Mouse (Mus musculus) kidney, postnatal 4 days (tissue): ENCODE data around the gene Tmem8b.

Experiments
- DNase-seq, 2 experiments: peaks; one replicate each; pipeline ENCODE4 v3.0.0; 2021; ENCODE audit warnings: mixed read lengths in 2 of 2

Tmem8b gene

DNA sequence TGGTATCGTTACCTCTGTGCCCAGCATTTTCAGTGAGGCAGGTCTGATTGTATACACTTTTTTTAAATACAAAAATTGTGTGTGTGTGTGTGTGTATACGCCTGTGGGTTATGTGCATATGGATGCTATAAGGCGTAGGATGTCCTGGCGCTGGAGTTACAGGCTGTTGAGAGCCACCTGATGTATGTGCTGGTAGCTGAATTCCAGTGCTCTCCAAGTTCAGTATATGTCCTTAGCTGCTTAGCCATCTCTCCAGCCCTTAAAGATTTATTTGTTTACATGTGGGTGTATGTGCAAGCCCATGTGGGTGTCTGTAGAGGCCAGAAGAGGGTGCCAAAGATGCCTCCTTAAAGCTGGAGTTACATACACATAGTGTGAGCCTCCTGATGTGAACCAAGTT lies 11.6 kb upstream of the Tmem8b start:
- DNase-seq = no peak

DNA sequence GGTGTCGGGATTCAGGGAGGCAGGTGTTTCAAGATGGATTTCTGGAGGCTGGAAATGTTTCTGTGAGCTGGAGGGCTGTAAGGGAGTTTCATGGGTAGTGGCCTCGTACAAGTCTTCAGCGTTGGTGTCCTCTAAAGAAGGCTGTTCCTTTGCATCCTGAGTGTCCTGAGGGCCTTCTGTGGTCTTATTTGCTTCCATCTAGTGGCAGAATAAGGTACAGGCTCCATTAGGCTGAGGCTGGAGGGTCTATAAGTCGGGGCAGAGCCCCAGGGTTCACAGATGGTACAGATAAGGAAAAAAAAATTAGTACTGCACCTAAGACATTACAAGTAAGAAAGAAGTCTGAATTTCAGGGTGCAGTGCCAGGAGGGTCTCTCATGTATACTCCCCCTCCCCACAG lies 2.4 kb upstream of the Tmem8b start:
- DNase-seq = no peak

DNA sequence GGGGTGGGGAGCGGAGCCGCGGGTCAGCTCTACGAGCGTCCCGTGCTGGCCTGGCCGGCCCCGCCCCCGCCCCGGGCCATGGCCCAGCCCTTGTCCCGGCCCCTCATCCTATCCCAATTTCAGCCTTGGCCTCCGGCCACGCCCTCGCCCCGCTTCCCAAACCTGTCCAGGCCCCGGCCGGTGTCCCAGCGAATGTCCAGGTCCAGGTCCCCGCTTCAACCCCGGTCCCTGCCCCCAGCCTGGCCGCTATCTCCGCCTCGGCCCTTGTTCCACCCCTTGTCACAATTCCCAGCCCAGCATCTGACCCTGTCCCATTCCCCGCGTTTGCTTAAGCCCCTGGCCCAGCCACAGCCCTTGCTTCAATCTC lies 640 bp downstream of the Tmem8b start:
- peak; percentile 83 to 89 for DNase-seq

DNA sequence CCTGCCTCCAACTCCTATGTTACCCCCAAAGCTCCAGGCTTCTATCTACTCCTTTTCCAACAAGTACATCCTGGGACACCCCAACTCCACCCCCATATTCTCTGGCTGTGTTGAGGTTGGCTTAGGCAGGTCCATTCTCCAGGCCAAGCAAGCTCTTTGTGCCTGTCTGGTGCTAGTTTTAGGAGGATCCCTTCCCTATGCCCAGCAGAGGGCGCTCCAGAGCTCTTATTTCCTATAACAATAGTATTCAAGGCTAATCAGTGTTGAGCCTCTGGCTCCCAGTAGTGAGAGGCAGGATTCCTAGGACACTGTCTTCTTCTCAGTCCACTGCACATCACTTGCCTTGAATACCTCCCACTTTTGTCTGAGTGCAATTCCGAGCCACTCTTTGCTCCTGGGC lies 3.3 kb downstream of the Tmem8b start:
- peak; percentile 95 to 97 for DNase-seq

DNA sequence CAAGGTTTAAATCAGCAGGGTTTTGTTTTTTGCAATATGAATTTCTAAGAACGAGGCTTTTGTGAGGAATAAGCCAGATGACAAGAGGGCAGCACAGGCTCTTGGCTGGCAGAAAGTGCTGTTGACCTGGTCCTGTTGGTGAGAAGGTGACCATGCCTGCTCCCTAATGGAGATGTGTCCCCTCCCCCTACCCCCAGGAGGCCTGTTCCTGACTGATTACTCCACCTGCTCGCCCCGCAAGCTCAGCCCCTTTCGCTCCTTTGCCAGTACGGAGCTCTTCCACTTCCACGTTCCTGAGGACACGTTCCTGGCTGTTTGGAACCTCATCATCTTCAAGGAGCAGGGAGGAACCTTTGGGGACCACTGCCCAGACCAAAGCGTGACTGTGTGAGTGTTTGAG lies 4.9 kb downstream of the Tmem8b start:
- DNase-seq = no peak

DNA sequence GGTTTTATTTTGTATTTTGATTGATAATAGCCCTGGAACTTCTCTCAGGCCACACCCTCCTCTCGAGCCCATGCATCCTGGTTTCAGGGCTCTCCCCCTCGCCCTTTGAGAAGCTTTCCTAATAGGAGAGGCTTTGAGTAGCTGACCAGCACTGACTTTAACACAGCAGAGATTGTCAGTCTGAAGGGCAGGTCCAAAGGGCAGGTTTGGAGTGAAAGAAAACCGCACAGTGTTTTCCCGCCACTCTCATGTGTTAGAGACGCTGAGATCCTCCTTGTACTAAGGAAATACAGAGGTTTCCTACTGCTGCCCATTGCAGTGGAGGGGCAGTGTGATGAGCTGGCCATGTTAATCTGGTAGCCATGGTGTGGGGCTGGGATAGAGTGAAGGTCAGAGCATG lies 6.2 kb downstream of the Tmem8b start:
- no peak for DNase-seq

DNA sequence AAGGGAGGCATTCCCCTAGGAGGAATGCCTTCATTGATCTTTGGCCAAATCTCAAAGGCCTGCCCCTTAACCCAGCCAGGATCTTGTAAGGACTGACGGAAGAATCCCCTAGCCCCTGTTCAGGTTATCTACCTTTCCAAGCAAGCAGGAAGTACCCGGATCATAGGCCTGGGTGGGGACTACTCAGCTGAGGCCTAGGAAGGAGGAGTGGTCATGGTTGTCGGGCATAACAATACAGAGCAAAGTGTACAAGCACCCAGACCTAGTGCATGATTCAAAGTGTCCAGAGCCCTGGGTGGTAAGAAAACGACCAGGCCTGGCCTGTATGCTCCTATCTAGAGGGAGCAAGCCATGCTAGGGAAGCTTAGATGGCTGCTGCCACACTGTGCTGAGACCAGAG lies 6.8 kb downstream of the Tmem8b start:
- no peak for DNase-seq

DNA sequence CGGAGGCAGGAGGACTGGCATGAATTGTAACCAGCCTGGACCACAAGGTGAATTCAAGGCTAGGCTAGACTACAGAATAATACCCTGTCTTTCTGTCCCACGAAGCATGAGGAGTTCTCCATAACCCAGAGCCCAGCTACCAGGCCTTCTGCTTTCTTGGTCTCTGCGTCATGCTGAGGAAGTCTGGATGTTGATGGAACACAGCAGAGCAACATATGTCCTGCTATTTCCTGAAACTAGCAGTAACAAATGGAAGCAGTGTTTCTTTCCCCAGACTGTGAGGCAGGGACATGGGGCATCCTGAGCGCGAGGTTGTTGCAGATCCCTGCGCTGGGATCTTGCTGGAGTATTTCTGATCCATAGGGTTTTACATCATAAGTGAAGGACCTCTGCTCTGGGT lies 9.8 kb downstream of the Tmem8b start:
- no peak for DNase-seq

DNA sequence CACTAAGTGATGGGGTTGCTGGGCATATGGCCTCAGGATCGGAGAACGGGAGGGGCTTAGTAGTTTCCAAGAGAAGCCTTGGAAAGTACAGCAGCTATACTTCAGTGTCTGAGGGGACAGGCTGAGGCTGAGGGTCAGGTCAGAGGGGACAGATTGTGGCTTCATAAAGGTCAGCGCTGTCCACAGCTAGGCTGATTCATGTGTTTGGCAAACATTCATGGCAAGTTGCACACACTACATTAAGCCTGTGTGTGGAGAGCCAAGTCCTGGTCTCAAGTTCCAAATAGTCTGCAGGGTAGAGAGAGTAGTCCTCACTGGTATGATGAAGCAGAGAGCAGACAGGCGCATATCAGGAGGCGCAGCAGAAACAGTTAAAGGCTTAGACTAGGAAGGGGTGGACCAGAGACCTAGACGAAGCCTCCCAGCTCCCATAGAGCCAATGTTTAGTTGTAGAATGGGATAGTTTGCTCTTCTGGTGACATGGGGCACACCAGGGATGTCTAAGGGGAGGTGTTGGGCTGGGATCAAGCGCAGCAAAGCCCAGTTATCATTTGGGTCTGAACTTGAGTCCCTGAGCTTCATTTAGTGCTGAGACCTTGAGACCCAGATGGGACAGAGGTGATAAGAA lies 10.8 kb downstream of the Tmem8b start:
- DNase-seq = peak; percentile 55 to 72

DNA sequence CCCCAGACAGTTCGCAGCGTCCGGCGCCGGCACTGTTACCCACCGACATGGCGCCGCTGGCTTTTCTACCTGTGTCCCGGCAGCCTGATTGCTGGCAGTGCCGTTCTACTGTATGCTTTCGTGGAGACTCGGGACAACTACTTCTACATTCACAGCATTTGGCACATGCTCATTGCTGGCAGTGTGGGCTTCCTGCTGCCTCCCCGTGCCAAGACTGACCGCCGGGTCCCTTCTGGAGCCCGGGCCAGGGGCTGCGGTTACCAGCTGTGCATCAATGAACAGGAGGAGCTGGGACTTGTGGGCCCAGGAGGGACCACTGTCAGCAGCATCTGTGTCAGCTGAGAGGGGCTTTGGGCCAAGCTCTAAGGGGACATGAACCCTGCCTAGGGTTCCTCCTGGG lies 21.2 kb downstream of the Tmem8b start:
- no peak for DNase-seq

DNA sequence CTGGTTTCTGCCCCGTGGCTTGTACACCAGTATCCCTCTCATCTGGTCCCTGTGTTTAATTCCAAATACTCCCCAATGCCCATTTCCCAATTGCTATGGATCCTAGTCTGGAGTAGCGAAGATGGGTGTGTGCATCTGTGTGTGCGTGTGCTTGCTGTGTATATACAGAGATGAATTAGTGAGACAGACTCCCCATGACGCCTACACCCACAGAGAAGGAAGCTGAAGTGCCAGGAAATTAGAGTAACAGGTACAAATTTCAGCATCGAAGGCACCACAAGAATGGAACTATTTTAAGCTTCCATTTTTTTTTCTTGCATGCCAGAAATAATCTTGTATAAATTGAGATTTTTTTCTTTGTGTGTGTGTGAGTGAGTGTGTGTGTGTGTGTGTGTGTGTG lies 22.3 kb downstream of the Tmem8b start:
- DNase-seq = no peak

DNA sequence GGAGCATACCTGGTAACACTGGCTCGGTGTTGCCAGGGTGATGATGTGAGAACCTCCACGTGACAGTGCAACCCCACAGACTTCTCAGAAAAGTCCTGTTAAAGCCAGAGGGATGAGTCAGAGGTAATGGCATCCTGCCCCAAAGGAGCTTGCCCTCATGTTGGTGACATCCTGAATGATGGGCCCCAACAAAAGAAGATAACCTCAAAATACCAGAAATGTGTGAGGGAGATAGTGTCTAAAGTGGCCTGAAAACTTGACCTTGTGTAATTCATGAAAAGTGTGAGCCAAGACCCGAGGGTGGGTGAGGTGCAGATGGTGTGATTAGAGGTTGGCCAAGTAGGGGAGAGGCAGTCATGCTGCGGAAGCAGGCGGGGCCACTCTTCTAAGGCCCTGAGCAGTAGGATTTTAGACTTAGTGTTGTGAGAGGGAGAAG lies 25.1 kb downstream of the Tmem8b start:
- no peak for DNase-seq

DNA sequence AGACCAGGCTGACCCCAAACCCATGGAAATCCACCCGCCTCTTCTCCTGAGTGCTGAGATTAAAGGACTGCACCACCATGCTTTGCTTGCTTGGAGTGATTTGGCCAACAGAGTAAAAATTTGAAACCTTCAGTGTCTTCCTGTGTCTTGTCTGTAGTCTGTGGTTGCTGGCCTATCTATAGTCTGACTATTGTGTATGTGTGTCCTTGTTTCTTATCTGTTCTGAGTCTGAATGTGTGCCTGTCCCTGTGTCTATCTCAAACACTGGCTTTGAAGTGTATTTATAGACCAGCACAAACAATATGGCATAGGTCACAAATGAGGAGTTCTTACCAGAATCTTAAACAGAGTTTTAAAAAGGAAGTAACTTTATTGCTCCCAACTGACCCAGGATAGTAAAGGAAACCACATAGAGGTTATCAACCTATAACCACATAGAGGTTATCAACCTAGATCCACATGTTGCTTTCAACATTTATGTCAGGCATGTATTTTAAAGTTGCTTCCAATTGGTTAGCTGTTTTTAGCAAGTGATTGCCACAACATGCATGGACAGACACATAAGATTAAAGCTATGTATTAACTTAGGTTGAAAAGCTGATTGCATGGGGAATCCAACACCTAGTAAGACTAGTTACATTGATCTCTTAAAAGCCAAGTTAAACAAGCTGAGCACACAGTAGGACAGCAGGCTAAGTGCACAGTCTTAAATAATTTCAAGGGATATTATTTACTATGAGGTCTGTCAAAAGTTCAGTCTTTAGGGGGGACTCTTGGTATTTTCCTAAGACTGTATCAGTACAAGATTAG lies 25.9 kb downstream of the Tmem8b start:
- no peak for DNase-seq

DNA sequence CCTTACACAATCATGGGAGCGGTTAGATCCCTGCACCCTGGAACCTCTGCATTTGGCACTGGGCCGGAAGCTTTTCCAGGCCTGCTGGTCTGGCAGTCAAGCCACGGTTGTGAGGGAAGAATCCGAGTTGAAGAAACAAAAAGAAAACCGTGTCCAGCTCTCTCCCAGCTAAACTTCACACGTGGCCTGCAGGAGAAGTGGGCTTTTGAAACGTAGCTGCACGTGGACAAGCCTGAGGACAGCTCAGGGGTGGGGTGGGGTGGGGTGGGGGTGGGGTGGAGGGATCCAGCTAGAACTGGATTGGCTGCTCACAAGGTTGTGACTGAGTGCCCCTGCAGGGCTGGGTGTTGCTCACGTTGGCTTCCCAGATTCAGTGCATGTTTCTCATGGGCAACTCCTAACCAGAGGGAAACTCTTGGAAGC lies 26.5 kb downstream of the Tmem8b start:
- peak; percentile 38 to 60 for DNase-seq

DNA sequence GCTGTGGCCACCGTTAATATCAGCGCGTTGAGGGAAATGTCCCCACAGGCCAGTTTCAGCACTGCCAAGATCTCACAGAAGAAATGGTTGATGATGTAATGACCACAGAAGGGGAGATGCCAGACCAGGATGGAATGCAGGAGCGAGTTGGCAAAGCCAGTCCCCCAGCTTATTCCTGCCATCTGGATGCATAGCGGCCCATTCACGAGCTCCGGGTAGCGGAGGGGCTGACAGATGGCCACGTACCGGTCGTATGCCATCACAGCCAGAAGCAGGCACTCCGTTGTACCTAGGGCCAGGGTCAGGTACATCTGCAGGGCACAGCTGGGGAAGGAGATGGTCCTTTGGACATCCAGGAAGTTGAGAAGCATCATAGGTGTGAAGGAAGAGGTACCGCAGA lies 27.8 kb downstream of the Tmem8b start:
- DNase-seq = no peak

DNA sequence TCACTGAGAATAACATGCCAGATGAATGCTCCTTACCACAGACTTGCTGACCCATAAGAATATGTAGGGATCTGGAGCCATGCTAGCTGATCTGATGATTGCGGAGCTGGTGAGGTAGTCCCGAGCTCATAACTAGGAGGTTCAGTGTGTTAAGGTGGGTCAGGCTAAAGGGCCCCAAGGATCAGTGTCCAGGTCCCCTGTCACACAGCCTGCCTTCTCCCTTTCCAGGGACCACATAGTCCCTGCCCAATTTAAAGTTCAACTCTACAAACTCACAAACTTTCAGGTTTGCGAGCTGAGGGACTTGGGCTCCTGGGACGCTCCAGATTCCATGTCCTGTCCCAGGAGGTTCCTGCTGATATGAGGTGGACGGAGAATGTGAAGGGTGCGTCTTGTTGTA lies 31.9 kb downstream of the Tmem8b start, which contains the start of gene Olfr70:
Gene Olfr70 (minus strand): TSS at position 101 of the 400 bp plus-strand sequence.
- no peak for DNase-seq

DNA sequence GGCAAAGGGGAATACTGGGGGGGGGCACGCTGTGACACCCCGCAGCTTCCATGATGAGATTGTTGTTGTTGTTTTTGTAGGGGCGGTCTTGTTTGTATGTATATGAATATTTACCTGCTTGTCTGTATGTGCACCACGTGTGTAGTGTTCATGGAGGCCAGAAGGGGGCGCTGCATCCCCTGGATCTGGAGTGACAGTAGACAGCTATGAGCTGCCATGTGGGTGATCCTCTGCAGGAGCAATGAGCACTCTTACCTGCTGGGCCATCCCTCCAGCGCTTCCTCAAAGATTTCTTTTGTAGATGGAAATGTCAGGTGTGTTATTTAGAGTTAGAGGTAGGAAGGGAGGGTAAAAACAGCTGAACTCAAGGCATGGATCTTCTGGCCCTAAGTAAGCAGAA lies 34.7 kb downstream of the Tmem8b start:
- DNase-seq = no peak

DNA sequence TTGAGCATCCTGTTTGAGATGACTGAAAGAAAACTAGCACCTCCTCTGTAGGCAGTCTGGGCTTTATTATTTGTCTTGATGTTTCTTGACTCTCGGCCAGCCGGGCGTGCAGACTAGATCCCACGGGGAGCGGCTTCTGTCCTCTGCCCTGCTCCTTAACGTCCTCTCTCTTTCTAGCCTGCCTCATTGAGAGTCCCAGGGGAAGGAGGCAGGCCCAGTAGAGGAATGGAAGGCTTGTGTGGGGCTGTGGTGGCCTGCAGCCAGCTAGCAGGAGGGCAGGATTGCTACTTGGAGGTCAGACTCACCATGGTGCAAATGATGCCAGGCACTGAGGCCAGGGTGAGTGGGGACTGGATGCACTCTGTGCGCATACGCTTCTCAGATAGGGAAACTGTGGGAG lies 35.1 kb downstream of the Tmem8b start:
- peak; percentile 59 to 70 for DNase-seq

DNA sequence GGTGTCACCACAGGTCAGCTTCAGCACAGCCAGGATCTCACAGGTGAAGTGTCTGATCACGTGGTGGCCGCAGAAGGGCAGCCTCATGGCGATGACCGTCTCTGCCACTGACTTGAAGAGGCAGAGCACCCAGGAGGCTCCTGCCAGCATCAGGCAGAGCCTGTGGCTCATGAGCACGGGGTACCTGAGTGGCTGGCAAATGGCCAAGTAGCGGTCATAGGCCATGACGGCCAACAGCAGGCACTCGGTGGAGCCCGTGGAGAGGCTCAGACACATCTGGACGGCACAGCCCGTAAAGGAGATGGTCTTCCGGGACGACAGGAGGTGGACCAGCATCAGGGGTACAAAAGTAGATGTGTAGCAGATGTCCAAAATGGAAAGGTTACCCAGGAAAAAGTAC lies 37.2 kb downstream of the Tmem8b start:
- DNase-seq = peak in 1 of 2 experiments; percentile 47

DNA sequence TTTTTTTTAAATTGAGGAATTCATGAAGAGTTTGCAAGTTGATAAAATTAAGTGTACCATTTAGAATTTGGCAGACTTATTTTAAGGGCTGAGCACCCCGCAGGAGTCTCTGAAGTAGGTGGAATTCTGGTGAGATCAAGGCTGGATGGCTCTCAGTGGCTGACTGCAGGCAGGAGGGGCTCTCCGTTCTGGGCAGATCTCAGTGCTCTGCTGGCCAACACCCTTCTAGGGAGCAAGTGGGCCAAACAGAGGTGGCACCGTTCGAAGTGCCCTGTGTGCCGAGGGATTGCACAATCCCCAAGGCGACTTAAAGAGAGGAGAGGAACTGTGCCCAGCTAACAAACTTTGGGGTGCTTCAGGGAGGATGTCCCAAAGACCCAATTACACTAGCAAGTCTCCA lies 41.1 kb downstream of the Tmem8b start, which contains the start of gene Olfr71:
Gene Olfr71 (minus strand): TSS at position 387 of the 400 bp plus-strand sequence.
- no peak for DNase-seq

DNA sequence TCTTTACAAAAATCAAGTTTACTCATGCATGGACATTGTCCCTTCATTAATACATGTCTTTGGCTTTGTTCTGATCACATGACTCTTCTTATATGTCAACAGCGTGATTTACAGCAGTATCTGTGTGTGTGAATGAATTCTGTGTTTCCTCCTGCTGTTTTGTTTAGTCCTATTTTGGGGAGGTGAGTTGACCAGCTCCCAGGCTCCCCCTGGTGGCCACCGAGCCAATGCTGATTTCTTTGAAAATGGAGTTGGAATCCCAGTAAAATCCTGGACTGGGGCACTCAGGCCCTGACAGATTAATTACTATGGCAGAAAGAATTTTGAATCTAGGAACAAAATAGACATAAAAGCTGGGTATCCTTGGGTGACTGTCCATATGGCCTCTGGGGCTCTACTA lies 43.0 kb downstream of the Tmem8b start:
- DNase-seq = peak; percentile 93 to 95

DNA sequence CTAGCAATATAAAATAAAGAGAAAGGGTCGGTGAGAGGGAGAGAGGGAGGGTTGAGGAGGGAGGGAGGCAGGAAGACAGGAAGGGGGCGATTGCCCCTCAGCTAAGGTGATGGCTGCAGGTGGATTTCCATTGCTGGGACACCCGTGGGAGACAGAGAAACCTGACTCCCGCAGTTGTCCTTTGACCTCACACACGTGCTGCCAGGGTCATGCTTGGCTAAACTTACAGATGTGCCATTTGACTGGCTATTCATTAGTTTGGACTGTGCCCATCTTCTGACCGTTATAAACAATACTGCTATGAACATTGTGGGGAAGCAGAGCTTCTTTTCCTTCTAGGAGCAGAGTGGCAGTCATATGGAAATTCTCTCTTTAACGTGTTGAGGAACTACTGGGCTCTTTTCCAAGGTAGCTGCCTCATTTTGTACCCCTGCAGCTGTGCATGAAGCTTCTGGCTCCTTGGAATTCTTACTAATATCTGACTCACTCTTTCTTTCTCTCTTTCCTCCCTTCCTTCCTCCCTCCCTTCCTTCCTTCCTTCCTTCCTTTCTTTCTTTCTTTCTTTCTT lies 45.0 kb downstream of the Tmem8b start:
- DNase-seq = peak; percentile 35 to 57

DNA sequence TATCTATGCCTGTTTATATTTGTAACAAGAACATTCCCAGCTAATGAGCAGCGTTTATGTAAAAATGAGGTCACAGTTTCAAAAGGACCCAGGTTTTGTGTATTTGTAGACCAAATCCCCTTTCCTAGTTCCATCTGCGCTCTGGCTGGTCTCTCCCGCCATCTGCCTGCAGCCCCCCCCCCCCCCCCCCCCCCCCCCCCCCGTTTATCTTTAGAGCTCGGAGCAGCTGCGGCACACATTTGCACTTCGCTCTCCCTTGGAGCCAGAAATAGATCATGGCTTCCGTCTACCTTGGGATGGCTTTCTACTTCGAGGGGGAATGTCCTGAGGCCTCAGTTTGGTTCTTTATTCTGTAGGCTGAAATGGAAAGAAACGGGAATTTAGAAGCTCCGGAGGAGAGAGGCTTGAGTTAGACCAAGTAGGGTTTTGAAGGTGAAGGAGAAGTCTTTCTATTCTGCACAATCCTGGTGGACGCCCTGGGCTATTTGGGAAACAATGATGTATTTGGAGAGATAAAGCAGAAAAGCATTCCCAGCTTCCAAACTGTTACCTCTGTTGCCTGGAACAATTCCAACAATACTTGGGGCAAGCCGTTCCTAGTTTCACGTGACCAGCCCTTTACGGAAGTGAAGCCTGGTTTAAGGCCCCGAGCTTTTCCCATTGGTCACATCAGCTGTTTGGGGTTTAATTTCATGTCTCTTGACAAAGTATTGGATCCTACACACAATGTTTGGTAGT lies 51.9 kb downstream of the Tmem8b start:
- DNase-seq = no peak
